Mouse (Mus musculus): ENCODE results near the gene Sapcd1. TPM values are rescaled to one million over a fixed set of nuclear protein-coding genes. Genes with fewer than 3 reads are reported as not detected.

The Sapcd1 gene
- polyA plus RNA-seq, 1 experiment from 2014 or later, result 0.64 TPM

DNA sequence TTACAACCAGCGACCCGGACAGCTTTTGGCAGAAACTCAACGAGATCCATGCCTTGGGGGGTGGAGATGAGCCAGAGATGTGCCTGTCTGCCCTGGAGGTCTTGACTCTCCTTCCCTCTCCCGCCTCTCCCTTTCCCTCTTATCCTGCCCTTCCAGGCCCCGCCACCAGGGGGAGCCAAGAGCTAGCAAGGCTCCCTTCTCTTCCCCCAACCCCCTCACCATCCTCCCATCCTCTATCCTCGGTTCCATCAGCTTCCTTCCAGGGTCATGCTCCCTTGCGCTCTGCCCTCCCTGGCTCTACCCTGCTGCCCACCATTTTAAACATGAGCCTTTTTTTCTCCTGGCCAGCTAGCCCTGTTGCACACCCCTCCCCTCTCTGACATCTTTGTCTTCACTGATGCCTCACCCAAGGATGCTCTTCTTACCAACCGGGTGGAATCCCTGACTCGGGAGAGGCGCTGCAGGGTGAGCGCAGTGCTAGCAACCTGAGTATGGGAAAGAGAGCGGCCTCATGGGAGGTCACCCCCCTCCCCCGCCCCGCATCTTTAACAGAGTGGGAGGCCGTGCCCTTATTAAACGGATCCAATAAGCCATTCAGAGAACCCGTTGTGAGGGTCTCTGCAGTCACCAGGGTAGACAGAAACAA, 6.5 kb downstream of the Sapcd1 start:
- ATAC-seq (no peak), DNase-seq (ENCODE audit: low read depth, low spot score) (no peak)
- in situ Hi-C loops (cut with MboI; ENCODE audit: low pct_unique_long_range_greater_than_20kb), result loop anchor here (5.0 kb wide), 2 partner anchors 41 to 91 kb away; no protein-coding TSS in a partner anchor
- TF ChIP-seq CTCF (IDR thresholded peaks at IDR 0.05), result no peak
- CTCF ChIA-PET, result interaction anchor here (0.7 to 2.7 kb wide), 19 partner anchors 14 to 100 kb away, joined by 3 to 12 read pairs (median 4); partner anchors contain the start of genes Clic1, Gpank1, Ly6g6e and Ly6g6f
- H3K27me3 ChIP-seq, result no peaks in the 10 kb centered on the region
- POLR2A ChIA-PET, result interaction anchor here (0.6 to 2.2 kb wide), 7 partner anchors 25 to 100 kb away, joined by 3 to 9 read pairs (median 3); partner anchors contain the start of genes Clic1, Ddah2 and Gpank1

DNA sequence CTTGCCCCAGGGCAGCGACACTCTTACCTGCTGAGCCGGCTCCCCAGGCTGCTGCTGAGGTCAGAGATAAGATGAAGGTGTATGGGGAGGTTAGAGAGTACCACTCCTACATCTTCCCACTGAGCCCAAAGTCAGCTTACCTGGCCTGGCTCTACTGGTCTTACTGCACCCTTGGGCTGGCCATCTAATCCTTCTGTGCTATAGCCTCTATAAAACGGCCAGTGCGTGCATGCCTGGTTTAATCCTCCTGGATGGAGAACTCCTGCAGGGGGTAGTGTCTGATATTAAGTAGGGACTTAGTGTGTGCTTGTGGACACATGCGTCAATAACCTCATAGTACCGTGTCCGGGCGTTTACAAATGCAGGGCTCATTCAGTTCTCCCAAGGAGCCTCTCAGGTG, 7.3 kb downstream of the Sapcd1 start:
- ATAC-seq, result no peak
- ChIA-PET POLR2A (interaction anchor here (2.1 to 2.2 kb wide), 2 partner anchors 31 to 39 kb away, joined by 9 read pairs; partner anchors contain the start of gene Ddah2), CTCF (interaction anchor here (0.7 to 2.7 kb wide), 14 partner anchors 15 to 87 kb away, joined by 3 to 12 read pairs (median 4); partner anchors contain the start of genes Clic1, Ly6g6e and Ly6g6f)
- in situ Hi-C loops (cut with MboI; ENCODE audit: low pct_unique_long_range_greater_than_20kb), result loop anchor here (5.0 kb wide), 2 partner anchors 42 to 92 kb away; no protein-coding TSS in a partner anchor
- no peak for DNase-seq (ENCODE audit: low read depth, low spot score)
- H3K27me3 ChIP-seq, result no peaks in the 10 kb centered on the region
- no peak for TF ChIP-seq CTCF (IDR thresholded peaks at IDR 0.05)

DNA sequence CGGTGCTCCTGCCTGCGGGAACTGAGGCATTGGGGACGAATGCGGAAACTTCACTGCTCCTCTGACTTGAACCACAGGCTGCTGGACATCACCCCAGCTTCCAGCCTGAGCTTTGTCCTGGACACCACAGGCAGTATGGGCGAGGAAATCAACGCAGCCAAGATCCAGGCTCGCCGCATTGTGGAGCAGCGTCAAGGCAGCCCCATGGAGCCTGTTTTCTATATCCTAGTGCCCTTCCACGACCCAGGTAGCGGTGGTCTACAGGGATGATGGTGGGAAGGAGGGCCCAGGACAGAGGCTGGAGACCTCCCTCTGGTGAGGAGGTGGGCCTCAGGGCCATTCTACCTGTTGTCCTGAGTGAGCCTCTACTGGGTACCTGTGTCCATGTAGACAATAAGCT, 7.9 kb downstream of the Sapcd1 start:
- in situ Hi-C loops (cut with MboI; ENCODE audit: low pct_unique_long_range_greater_than_20kb), result loop anchor here (5.0 to 10.0 kb wide), 3 partner anchors 42 to 215 kb away; partner anchors contain the start of genes Atp6v1g2 and Nfkbil1
- DNase-seq (ENCODE audit: low read depth, low spot score) (no peak), ATAC-seq (no peak)
- no peak for TF ChIP-seq CTCF (IDR thresholded peaks at IDR 0.05)
- CTCF ChIA-PET, result interaction anchor here (0.9 to 2.0 kb wide), 4 partner anchors 8 to 87 kb away, joined by 3 to 8 read pairs (median 3); partner anchors contain the start of gene Sapcd1
- POLR2A ChIA-PET, result interaction anchor here (2.2 kb wide), 1 partner anchor 39 kb away, joined by 9 read pairs; the partner anchor contains the start of gene Ddah2
- no peaks in the 10 kb centered on the region for H3K27me3 ChIP-seq

DNA sequence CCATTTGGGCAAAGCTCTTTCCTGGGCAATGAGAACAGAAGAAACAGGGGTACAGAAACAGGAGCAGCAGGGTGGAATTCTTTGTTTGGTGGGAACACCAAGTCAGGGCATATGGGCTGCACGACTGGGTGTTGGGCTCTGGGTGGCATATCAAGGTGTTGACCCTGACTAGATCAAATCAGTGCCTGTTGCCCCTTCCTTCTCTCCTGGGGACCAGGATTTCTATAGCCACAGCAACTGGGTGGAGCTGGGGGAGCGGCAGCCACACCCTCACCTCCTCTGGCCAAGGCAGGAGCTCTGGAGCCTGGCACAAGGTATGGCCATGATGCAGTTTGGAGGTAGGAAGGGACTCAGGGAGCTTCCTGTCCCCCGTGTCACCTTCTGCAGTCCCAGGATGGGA, 9.6 kb downstream of the Sapcd1 start:
- ChIA-PET POLR2A (interaction anchor here (1.0 to 1.6 kb wide), 3 partner anchors 18 to 103 kb away, joined by 3 read pairs; partner anchors contain the start of gene Gpank1), CTCF (interaction anchor here (1.4 kb wide), 1 partner anchor 88 kb away, joined by 4 read pairs; no protein-coding TSS in a partner anchor)
- no peak for ATAC-seq
- TF ChIP-seq CTCF (IDR thresholded peaks at IDR 0.05), result no peak
- in situ Hi-C loops (cut with MboI; ENCODE audit: low pct_unique_long_range_greater_than_20kb), result loop anchor here (10.0 kb wide), 1 partner anchor 217 kb away; the partner anchor contains the start of genes Atp6v1g2 and Nfkbil1
- no peaks in the 10 kb centered on the region for H3K27me3 ChIP-seq
- no peak for DNase-seq (ENCODE audit: low read depth, low spot score)

DNA sequence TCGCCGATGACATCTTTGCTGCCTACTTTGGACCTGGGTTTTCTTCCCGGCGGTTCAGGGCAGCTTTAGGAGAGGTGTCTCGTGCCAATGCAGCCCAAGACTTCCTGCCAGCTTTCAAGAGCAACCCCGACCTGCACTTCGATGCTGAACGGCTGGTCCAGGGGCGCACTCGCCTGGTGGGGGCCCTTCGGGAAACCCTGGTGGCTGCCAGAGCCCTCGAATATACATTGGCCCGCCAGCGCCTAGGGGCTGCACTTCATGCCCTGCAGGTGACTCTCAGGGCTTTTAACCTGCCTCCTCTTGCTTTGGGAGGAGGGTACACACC, 10.1 kb downstream of the Sapcd1 start:
- POLR2A ChIA-PET, result interaction anchor here (1.0 to 1.5 kb wide), 3 partner anchors 17 to 103 kb away, joined by 3 to 4 read pairs (median 3); partner anchors contain the start of gene Gpank1
- CTCF ChIA-PET, result interaction anchor here (1.4 kb wide), 1 partner anchor 89 kb away, joined by 4 read pairs; no protein-coding TSS in a partner anchor
- no peak for ATAC-seq
- no peak for TF ChIP-seq CTCF (IDR thresholded peaks at IDR 0.05)
- no peaks in the 10 kb centered on the region for H3K27me3 ChIP-seq
- in situ Hi-C loops (cut with MboI; ENCODE audit: low pct_unique_long_range_greater_than_20kb), result loop anchor here (10.0 kb wide), 1 partner anchor 217 kb away; the partner anchor contains the start of genes Atp6v1g2 and Nfkbil1
- DNase-seq (ENCODE audit: low read depth, low spot score), result no peak

DNA sequence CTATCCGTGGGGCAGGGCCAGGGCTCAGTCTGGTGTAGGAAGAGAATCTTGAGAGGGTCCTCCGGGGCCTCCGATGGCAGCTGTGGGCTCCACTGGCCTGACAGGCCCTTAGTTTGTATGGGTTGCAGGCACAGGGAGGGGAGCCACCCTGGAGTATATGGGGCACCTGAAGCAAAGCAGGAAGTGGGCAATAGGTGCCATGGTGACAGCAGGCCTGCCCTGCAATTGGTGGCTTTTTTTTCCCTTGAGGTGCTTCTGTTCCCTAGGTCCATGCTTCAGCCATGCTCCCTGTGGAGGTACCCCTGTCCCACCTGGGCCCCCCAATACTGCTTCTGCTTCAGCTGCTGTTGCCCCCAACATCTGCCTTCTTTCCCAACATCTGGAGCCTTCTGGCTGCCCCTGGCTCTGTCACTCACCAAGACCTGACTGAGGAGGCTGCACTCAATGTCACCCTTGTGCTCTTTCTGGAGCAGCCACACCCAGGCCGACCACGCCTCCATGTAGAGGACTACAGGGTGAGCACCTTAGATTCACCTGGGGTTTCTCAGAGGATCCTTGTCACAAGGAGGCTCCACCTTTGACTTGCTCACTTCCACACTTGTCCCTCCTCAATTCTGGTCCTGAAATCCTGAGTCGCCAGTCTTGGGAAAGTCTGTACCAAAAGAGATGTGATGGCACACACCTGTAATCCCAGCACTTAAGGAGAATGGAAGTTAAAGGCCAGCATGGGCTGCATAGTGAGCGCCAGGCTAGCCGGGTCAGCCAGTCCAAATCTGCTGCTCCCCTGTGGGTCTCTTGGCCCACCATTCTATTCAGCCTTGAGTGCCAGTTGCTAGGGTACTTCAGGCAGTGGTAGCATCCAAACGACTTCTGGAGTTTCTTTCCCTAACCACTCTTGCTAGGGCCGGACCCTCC, 10.8 kb downstream of the Sapcd1 start:
- ATAC-seq (no peak), DNase-seq (ENCODE audit: low read depth, low spot score) (no peak)
- TF ChIP-seq CTCF (IDR thresholded peaks at IDR 0.05), result no peak
- H3K27me3 ChIP-seq, result no peaks in the 10 kb centered on the region
- in situ Hi-C loops (cut with MboI; ENCODE audit: low pct_unique_long_range_greater_than_20kb), result loop anchor here (10.0 kb wide), 1 partner anchor 218 kb away; the partner anchor contains the start of genes Atp6v1g2 and Nfkbil1
- CTCF ChIA-PET, result interaction anchor here (1.4 kb wide), 1 partner anchor 89 kb away, joined by 4 read pairs; no protein-coding TSS in a partner anchor
- POLR2A ChIA-PET, result interaction anchor here (1.5 kb wide), 1 partner anchor 94 kb away, joined by 4 read pairs; no protein-coding TSS in a partner anchor

DNA sequence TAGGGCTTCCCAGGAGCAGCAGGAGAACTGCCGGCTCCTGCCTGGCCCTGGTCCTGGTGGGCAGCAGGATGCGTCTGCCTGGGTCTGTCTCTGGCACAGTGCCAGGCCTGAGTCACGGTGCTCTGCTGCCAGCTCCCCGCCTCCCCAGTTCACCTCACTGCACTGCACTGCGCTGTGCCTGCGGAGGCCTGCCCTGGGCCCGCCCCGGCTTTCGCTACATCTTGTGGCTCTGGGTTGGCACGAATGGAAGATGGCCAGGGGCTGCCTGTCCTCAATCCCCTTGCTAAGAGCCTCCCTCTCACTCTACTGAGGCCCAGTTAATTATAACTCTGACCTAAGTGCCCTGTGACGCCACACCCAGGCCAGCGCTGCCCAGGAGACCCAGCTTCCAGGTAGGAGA, 11.4 kb downstream of the Sapcd1 start, which contains the start of gene Vwa7:
Vwa7 (plus strand) TSS at position 204 of the 400 bp plus-strand sequence.
- no peak for TF ChIP-seq CTCF (IDR thresholded peaks at IDR 0.05)
- in situ Hi-C loops (cut with MboI; ENCODE audit: low pct_unique_long_range_greater_than_20kb), result loop anchor here (10.0 kb wide), 1 partner anchor 218 kb away; the partner anchor contains the start of genes Atp6v1g2 and Nfkbil1
- ATAC-seq, result no peak
- POLR2A ChIA-PET, result interaction anchor here (1.5 kb wide), 1 partner anchor 94 kb away, joined by 4 read pairs; no protein-coding TSS in a partner anchor
- no peaks in the 10 kb centered on the region for H3K27me3 ChIP-seq
- CTCF ChIA-PET, result no interaction called here
- DNase-seq (ENCODE audit: low read depth, low spot score), result no peak

DNA sequence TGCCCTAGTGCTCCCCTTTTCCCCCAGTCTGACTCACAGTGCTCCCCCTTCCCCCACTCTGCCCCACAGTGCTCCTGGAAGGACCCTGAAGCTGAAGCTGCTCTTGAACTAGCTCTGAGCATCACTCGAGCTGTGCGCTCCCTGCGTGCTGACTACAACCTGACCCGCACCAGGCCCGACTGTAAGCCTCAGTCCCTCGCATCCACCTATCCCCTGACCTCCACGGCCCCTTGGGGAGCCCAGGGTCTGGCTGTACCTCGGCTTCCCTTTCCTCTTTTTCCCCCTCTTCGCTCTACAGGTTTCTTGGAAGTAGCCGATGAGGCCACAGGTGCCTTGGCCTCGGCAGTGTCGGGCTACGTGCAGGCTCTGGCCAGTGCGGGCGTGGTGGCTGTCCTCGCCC, 12.5 kb downstream of the Sapcd1 start:
- in situ Hi-C loops (cut with MboI; ENCODE audit: low pct_unique_long_range_greater_than_20kb), result loop anchor here (10.0 kb wide), 1 partner anchor 220 kb away; the partner anchor contains the start of genes Atp6v1g2 and Nfkbil1
- ChIA-PET CTCF (no interaction called here), POLR2A (no interaction called here)
- TF ChIP-seq CTCF (IDR thresholded peaks at IDR 0.05), result no peak
- ATAC-seq (no peak), DNase-seq (ENCODE audit: low read depth, low spot score) (no peak)
- no peaks in the 10 kb centered on the region for H3K27me3 ChIP-seq

DNA sequence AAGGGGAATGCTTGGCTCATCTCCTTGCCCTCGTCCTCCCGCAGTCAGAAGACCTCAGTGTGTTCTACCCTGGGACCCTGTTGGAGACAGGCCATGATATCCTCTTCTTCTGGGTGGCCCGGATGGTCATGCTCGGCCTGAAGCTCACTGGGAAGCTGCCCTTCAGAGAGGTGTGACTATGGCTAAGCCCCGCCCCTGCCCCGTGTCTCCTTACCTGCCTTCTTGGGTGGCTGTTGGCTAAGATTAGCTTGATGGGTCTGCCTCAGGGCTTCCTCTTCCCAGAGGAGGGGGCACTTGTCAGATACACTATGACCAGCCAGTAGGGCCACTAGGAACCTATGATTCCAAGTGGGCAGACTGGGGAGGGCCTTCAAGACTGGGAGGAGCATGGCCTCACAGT, 14.6 kb downstream of the Sapcd1 start:
- in situ Hi-C loops (cut with MboI; ENCODE audit: low pct_unique_long_range_greater_than_20kb), result loop anchor here (10.0 kb wide), 1 partner anchor 222 kb away; the partner anchor contains the start of genes Atp6v1g2 and Nfkbil1
- H3K27me3 ChIP-seq, result no peaks in the 10 kb centered on the region
- POLR2A ChIA-PET, result interaction anchor here (1.9 kb wide), 1 partner anchor 12 kb away, joined by 6 read pairs; no protein-coding TSS in a partner anchor
- TF ChIP-seq CTCF (IDR thresholded peaks at IDR 0.05), result no peak
- DNase-seq (ENCODE audit: low read depth, low spot score) (no peak), ATAC-seq (no peak)
- CTCF ChIA-PET, result no interaction called here

Data from Patski (cell line).